Mouse (Mus musculus) limb, embryonic 12.5 days (tissue): ENCODE data around the gene Cyp27a1. TPM values are rescaled to one million over a fixed set of nuclear protein-coding genes. Genes with fewer than 3 reads are reported as not detected.
A peak's percentile ranks its signal among the peaks of the same experiment; 100 is the strongest.

Experiments
- ATAC-seq: fragments of 200-750 bp; cut with Nextera tagmentation; 2 replicates; pipeline ENCODE4 v1.8.0; 2017; ENCODE audit warnings: low read depth, moderate TSS enrichment; ENCODE audit not compliant: insufficient number of reproducible peaks, insufficient read depth, low FRiP score, low TSS enrichment
- H3K27ac ChIP-seq: fragments of 300-500 bp; sonication (generic); 2 replicates; pipeline ENCODE4 v1.5.1; 2016; ENCODE audit warnings: mild to moderate bottlenecking, moderate library complexity
- H3K27me3 ChIP-seq: fragments of 300-500 bp; sonication (generic); 2 replicates; pipeline ENCODE4 v1.6.1; 2016; ENCODE audit warnings: mild to moderate bottlenecking, moderate library complexity
- H3K36me3 ChIP-seq: fragments of 300-500 bp; sonication (generic); 2 replicates; pipeline ENCODE4 v1.6.1; 2016; ENCODE audit warnings: mild to moderate bottlenecking, moderate library complexity
- H3K4me1 ChIP-seq: fragments of 300-500 bp; sonication (generic); replicated peaks from 2 replicates; pipeline ENCODE4 v1.6.1; 2016
- H3K4me2 ChIP-seq: fragments of 300-500 bp; sonication (generic); 2 replicates; pipeline ENCODE4 v1.6.1; 2016; ENCODE audit warnings: mild to moderate bottlenecking, moderate library complexity
- H3K4me3 ChIP-seq: fragments of 300-500 bp; sonication (generic); replicated peaks from 2 replicates; pipeline ENCODE4 v1.5.1; 2016; ENCODE audit warnings: mild to moderate bottlenecking
- H3K9ac ChIP-seq: fragments of 300-500 bp; sonication (generic); replicated peaks from 2 replicates; pipeline ENCODE4 v1.6.1; 2016; ENCODE audit warnings: mild to moderate bottlenecking, moderate library complexity
- H3K9me3 ChIP-seq: fragments of 300-500 bp; sonication (generic); 2 replicates; pipeline ENCODE4 v1.6.1; 2016; ENCODE audit warnings: mild to moderate bottlenecking, moderate library complexity
- WGBS: fragments of 180-500 bp; shearing (Covaris S2); methylation state at CpG from one replicate; pipeline ENCODE4 v1.1.7; 2016; 5-methylcytosine and 5-hydroxymethylcytosine counted together
- polyA plus RNA-seq: library from polyadenylated mRNA; unstranded; fragments of >200 nt; fragmentation: Nextera tagmentation; extraction: Ambion mirVana; gene quantifications from 2 replicates; pipeline ENCODE4 v1.2.1, GENCODE M21; 2016

Cyp27a1 gene
- polyA plus RNA-seq, 1 experiment from 2014 or later, result 15.8 TPM

GRCm38 (mm10) chr1:74698791-74699190, 14.6 kb upstream of the Cyp27a1 start:
- ATAC-seq, result no peak
- H3K27me3 ChIP-seq, result no peaks in the 10 kb centered on the region
- H3K4me1 ChIP-seq, result no peaks in the 10 kb centered on the region
- no peak overlapping the region for H3K9ac ChIP-seq
- WGBS, result 78% methylated on average over 1 of the region's 1 CpGs
- H3K9me3 ChIP-seq, result no peaks in the 10 kb centered on the region
- H3K27ac ChIP-seq, result no peak overlapping the region
- H3K36me3 ChIP-seq, result peaks cover 81% of the 10 kb centered on the region
- no peak overlapping the region for H3K4me3 ChIP-seq
- H3K4me2 ChIP-seq, result no peak overlapping the region

GRCm38 (mm10) chr1:74702142-74702553, 11.2 kb upstream of the Cyp27a1 start:
- Histone ChIP-seq H3K4me2 (no peak overlapping the region), H3K4me1 (no peaks in the 10 kb centered on the region), H3K9ac (no peak overlapping the region), H3K27me3 (no peaks in the 10 kb centered on the region), H3K4me3 (no peak overlapping the region), H3K36me3 (peaks cover 48% of the 10 kb centered on the region), H3K27ac (no peak overlapping the region), H3K9me3 (no peaks in the 10 kb centered on the region)
- no peak for ATAC-seq
- 89% methylated on average over 6 of the region's 6 CpGs for WGBS

GRCm38 (mm10) chr1:74704156-74704555, 9.2 kb upstream of the Cyp27a1 start:
- Histone ChIP-seq H3K4me1 (no peaks in the 10 kb centered on the region), H3K27ac (no peak overlapping the region), H3K4me3 (no peak overlapping the region), H3K4me2 (no peak overlapping the region), H3K27me3 (no peaks in the 10 kb centered on the region), H3K9me3 (no peaks in the 10 kb centered on the region), H3K9ac (no peak overlapping the region), H3K36me3 (peaks cover 28% of the 10 kb centered on the region)
- ATAC-seq, result no peak
- WGBS, result 83% methylated on average over 3 of the region's 3 CpGs

GRCm38 (mm10) chr1:74705016-74705415, 8.4 kb upstream of the Cyp27a1 start:
- ATAC-seq, result no peak
- no peak overlapping the region for H3K27ac ChIP-seq
- WGBS, result 65% methylated on average over 5 of the region's 5 CpGs
- H3K4me3 ChIP-seq, result no peak overlapping the region
- no peak overlapping the region for H3K9ac ChIP-seq
- H3K9me3 ChIP-seq, result no peaks in the 10 kb centered on the region
- H3K4me1 ChIP-seq, result no peaks in the 10 kb centered on the region
- no peak overlapping the region for H3K4me2 ChIP-seq
- no peaks in the 10 kb centered on the region for H3K27me3 ChIP-seq
- peaks cover 20% of the 10 kb centered on the region for H3K36me3 ChIP-seq

- Histone ChIP-seq H3K4me1 (peaks cover 16% of the 10 kb centered on the region), H3K9ac (no peak overlapping the region), H3K27me3 (0 out of 2 replicates have a peak, but pooled peaks cover 3% of the 10 kb centered on the region), H3K36me3 (no peaks in the 10 kb centered on the region), H3K4me2 (no peak overlapping the region), H3K9me3 (no peaks in the 10 kb centered on the region), H3K27ac (no peak overlapping the region), H3K4me3 (no peak overlapping the region)
- WGBS, result 35% methylated on average over 6 of the region's 6 CpGs
- no peak for ATAC-seq
These were observed 3.8 kb upstream of the Cyp27a1 start for GRCm38 (mm10) chr1:74709566-74709965.

GRCm38 (mm10) chr1:74712046-74712445, 1.3 kb upstream of the Cyp27a1 start:
- Histone ChIP-seq H3K36me3 (no peaks in the 10 kb centered on the region), H3K9me3 (no peaks in the 10 kb centered on the region), H3K27me3 (0 out of 2 replicates have a peak, but pooled peaks cover 3% of the 10 kb centered on the region), H3K4me2 (no peak overlapping the region), H3K4me1 (peaks cover 30% of the 10 kb centered on the region), H3K9ac (no peak overlapping the region), H3K27ac (no peak overlapping the region), H3K4me3 (no peak overlapping the region)
- no peak for ATAC-seq
- 72% methylated on average over 4 of the region's 4 CpGs for WGBS

- no peak overlapping the region for H3K27ac ChIP-seq
- no peaks in the 10 kb centered on the region for H3K36me3 ChIP-seq
- H3K9ac ChIP-seq, result peak overlapping the region; percentile 86
- H3K9me3 ChIP-seq, result no peaks in the 10 kb centered on the region
- 0 out of 2 replicates have a peak, but pooled peaks cover 3% of the 10 kb centered on the region for H3K27me3 ChIP-seq
- peak overlapping the region; percentile 93 for H3K4me2 ChIP-seq
- peak overlapping the region; percentile 60 for H3K4me3 ChIP-seq
- 34% methylated on average over 5 of the region's 5 CpGs for WGBS
- peaks cover 30% of the 10 kb centered on the region for H3K4me1 ChIP-seq
- ATAC-seq, result no peak
These were observed 794 bp upstream of the Cyp27a1 start for GRCm38 (mm10) chr1:74712461-74713098.

- no peak overlapping the region for H3K27ac ChIP-seq
- no peak for ATAC-seq
These were observed 721 bp downstream of the Cyp27a1 start for GRCm38 (mm10) chr1:74713859-74714730.

GRCm38 (mm10) chr1:74714967-74715366, 1.6 kb downstream of the Cyp27a1 start:
- no peak overlapping the region for H3K4me3 ChIP-seq
- H3K27me3 ChIP-seq, result 0 out of 2 replicates have a peak, but pooled peaks cover 3% of the 10 kb centered on the region
- H3K27ac ChIP-seq, result peak overlapping the region; percentile 53; the same call in 1 of the 2 replicates
- no peak for ATAC-seq
- WGBS, result 32% methylated on average over 2 of the region's 2 CpGs
- no peaks in the 10 kb centered on the region for H3K9me3 ChIP-seq
- no peak overlapping the region for H3K9ac ChIP-seq
- H3K36me3 ChIP-seq, result no peaks in the 10 kb centered on the region
- peak overlapping the region; percentile 93; the same call in 1 of the 2 replicates for H3K4me2 ChIP-seq
- H3K4me1 ChIP-seq, result peaks cover 30% of the 10 kb centered on the region

More at GRCm38 (mm10) chr1:74713859-74714730, 721 bp downstream of the Cyp27a1 start:
- Histone ChIP-seq H3K27me3 (0 out of 2 replicates have a peak, but pooled peaks cover 3% of the 10 kb centered on the region), H3K36me3 (no peaks in the 10 kb centered on the region), H3K9ac (peak overlapping the region; percentile 86), H3K4me1 (peaks cover 30% of the 10 kb centered on the region), H3K4me3 (peak overlapping the region; percentile 60), H3K4me2 (peak overlapping the region; percentile 93), H3K9me3 (no peaks in the 10 kb centered on the region)
- WGBS, result 17% methylated on average over 12 of the region's 12 CpGs

- peak; percentile 34; the same call in 1 of the 2 replicates for ATAC-seq
- H3K4me3 ChIP-seq, result no peak overlapping the region
- peak overlapping the region; percentile 53; the same call in 1 of the 2 replicates for H3K27ac ChIP-seq
These were observed 2.1 kb downstream of the Cyp27a1 start for GRCm38 (mm10) chr1:74715468-74715867.

GRCm38 (mm10) chr1:74715886-74716285, 2.5 kb downstream of the Cyp27a1 start:
- peak overlapping the region; percentile 93; the same call in 1 of the 2 replicates for H3K4me2 ChIP-seq

More at GRCm38 (mm10) chr1:74715468-74715867, 2.1 kb downstream of the Cyp27a1 start:
- 11% methylated on average over 5 of the region's 5 CpGs for WGBS
- no peaks in the 10 kb centered on the region for H3K9me3 ChIP-seq
- H3K4me2 ChIP-seq, result peak overlapping the region; percentile 93
- no peaks in the 10 kb centered on the region for H3K36me3 ChIP-seq
- H3K4me1 ChIP-seq, result peaks cover 30% of the 10 kb centered on the region
- 0 out of 2 replicates have a peak, but pooled peaks cover 3% of the 10 kb centered on the region for H3K27me3 ChIP-seq
- no peak overlapping the region for H3K9ac ChIP-seq

More at GRCm38 (mm10) chr1:74715886-74716285, 2.5 kb downstream of the Cyp27a1 start:
- no peaks in the 10 kb centered on the region for H3K36me3 ChIP-seq
- H3K4me1 ChIP-seq, result peaks cover 30% of the 10 kb centered on the region
- WGBS, result 64% methylated on average over 6 of the region's 6 CpGs
- 0 out of 2 replicates have a peak, but pooled peaks cover 3% of the 10 kb centered on the region for H3K27me3 ChIP-seq
- peak overlapping the region; percentile 53; the same call in 1 of the 2 replicates for H3K27ac ChIP-seq
- no peak overlapping the region for H3K4me3 ChIP-seq
- H3K9me3 ChIP-seq, result no peaks in the 10 kb centered on the region
- no peak for ATAC-seq
- H3K9ac ChIP-seq, result no peak overlapping the region
